Mouse (Mus musculus) MEL (cell line): ENCODE data around the gene Tnfrsf21. TPM values are rescaled to one million over a fixed set of nuclear protein-coding genes. Genes with fewer than 3 reads are reported as not detected.

Experiments used
- DNase-seq: peaks from one replicate; pipeline ENCODE4 v3.0.0; 2011; ENCODE audit warnings: low read depth, low spot score
- H3K27ac ChIP-seq: 2 replicates; pipeline ENCODE4 v1.5.1; 2012; ENCODE audit warnings: low read depth, mild to moderate bottlenecking, control low read depth, low read length, moderate library complexity; ENCODE audit not compliant: control insufficient read depth
- H3K27me3 ChIP-seq, 2 experiments: fragments of 150-350 bp in 1 of 2; sonication (generic) in 1 of 2; 2 replicates each; pipeline ENCODE4 v1.6.1; 2012; ENCODE audit warnings: low read length in 2 of 2, mild to moderate bottlenecking in 2 of 2, improper control_type of control experiment in 1 of 2, moderate library complexity in 1 of 2; ENCODE audit not compliant: insufficient read depth in 2 of 2, control insufficient read depth in 1 of 2
- H3K36me3 ChIP-seq, 2 experiments: 2 replicates each; pipeline ENCODE4 v1.6.1; 2012 to 2014; ENCODE audit warnings: low read length in 2 of 2, improper control_type of control experiment in 1 of 2, inconsistent platforms in 1 of 2, mild to moderate bottlenecking in 1 of 2; ENCODE audit not compliant: insufficient read depth in 2 of 2, control insufficient read depth in 1 of 2
- H3K4me1 ChIP-seq, 2 experiments: fragments of 150-350 bp in 1 of 2; sonication (generic) in 1 of 2; 2 replicates each; pipeline ENCODE4 v1.6.1; 2012; ENCODE audit warnings: low read length in 2 of 2, improper control_type of control experiment in 1 of 2, mild to moderate bottlenecking in 1 of 2; ENCODE audit not compliant: insufficient read depth in 2 of 2, control insufficient read depth in 1 of 2
- H3K4me3 ChIP-seq, 2 experiments: fragments of 150-350 bp in 1 of 2; sonication (generic) in 1 of 2; 2 replicates each; pipeline ENCODE4 v1.5.1; 2012; ENCODE audit warnings: low read depth in 2 of 2, low read length in 2 of 2, mild to moderate bottlenecking in 2 of 2, moderate library complexity in 2 of 2, control low read depth in 1 of 2, improper control_type of control experiment in 1 of 2; ENCODE audit not compliant: control insufficient read depth in 1 of 2, insufficient read depth in 1 of 2
- H3K79me2 ChIP-seq: 2 replicates; pipeline ENCODE4 v1.6.1; 2012; ENCODE audit warnings: mild to moderate bottlenecking, low read length, moderate library complexity; ENCODE audit not compliant: control insufficient read depth, poor library complexity, insufficient read depth
- H3K9ac ChIP-seq: 2 replicates; pipeline ENCODE4 v1.6.1; 2012; ENCODE audit warnings: low read depth, mild to moderate bottlenecking, control low read depth, low read length, moderate library complexity; ENCODE audit not compliant: control insufficient read depth, poor library complexity, severe bottlenecking
- H3K9me3 ChIP-seq: fragments of 150-350 bp; sonication (generic); replicated peaks from 2 replicates; pipeline ENCODE4 v1.6.1; 2012; ENCODE audit warnings: mild to moderate bottlenecking, low read length, improper control_type of control experiment, moderate library complexity; ENCODE audit not compliant: insufficient read depth
- CHD1 ChIP-seq: IDR thresholded peaks from 2 replicates; pipeline ENCODE4 v1.6.1; 2012; ENCODE audit warnings: low read depth, mild to moderate bottlenecking, inconsistent platforms, low read length, improper control_type of control experiment
- CHD2 ChIP-seq: IDR thresholded peaks from 2 replicates; pipeline ENCODE4 v1.6.1; 2011; ENCODE audit warnings: low read length, improper control_type of control experiment
- CTCF ChIP-seq, 3 experiments: IDR thresholded peaks in 2 of 3; conservative IDR thresholded peaks in 1 of 3; 2 replicates each; pipeline ENCODE4 v1.5.1; 2011 to 2012; ENCODE audit warnings: low read length in 3 of 3, low read depth in 2 of 3, mild to moderate bottlenecking in 2 of 3, improper control_type of control experiment in 1 of 3, inconsistent platforms in 1 of 3, mixed read lengths in 1 of 3, moderate library complexity in 1 of 3; ENCODE audit not compliant: control insufficient read depth in 1 of 3, insufficient read depth in 1 of 3, poor library complexity in 1 of 3, severe bottlenecking in 1 of 3
- ELF1 ChIP-seq: IDR thresholded peaks from 2 replicates; pipeline ENCODE4 v1.6.1; 2014; ENCODE audit warnings: low read depth, mild to moderate bottlenecking, inconsistent platforms, low read length, improper control_type of control experiment, moderate library complexity
- EP300 ChIP-seq, 2 experiments: IDR thresholded peaks; 2 replicates each; pipeline ENCODE4 v1.6.1; 2011; ENCODE audit warnings: improper control_type of control experiment in 2 of 2, low read length in 2 of 2, low read depth in 1 of 2, mild to moderate bottlenecking in 1 of 2
- ETS1 ChIP-seq: IDR thresholded peaks from 2 replicates; pipeline ENCODE4 v1.6.1; 2012; ENCODE audit warnings: low read depth, mild to moderate bottlenecking, inconsistent platforms, low read length, improper control_type of control experiment, moderate library complexity
- HCFC1 ChIP-seq: IDR thresholded peaks from 2 replicates; pipeline ENCODE4 v1.6.1; 2012; ENCODE audit warnings: low read depth, mild to moderate bottlenecking, inconsistent platforms, low read length, improper control_type of control experiment, moderate library complexity
- MAFK ChIP-seq: IDR thresholded peaks from 2 replicates; pipeline ENCODE4 v1.6.1; 2011; ENCODE audit warnings: low read depth, mild to moderate bottlenecking, low read length, improper control_type of control experiment, borderline replicate concordance
- MAZ ChIP-seq: IDR thresholded peaks from 2 replicates; pipeline ENCODE4 v1.6.1; 2012; ENCODE audit warnings: low read depth, mild to moderate bottlenecking, inconsistent platforms, low read length, improper control_type of control experiment
- MEF2A ChIP-seq: IDR thresholded peaks from 2 replicates; pipeline ENCODE4 v1.6.1; 2014; ENCODE audit warnings: low read depth, mild to moderate bottlenecking, inconsistent platforms, low read length, improper control_type of control experiment; ENCODE audit not compliant: poor library complexity, insufficient replicate concordance, severe bottlenecking; ENCODE audit errors: extremely low read depth
- POLR2A ChIP-seq, 2 experiments: IDR thresholded peaks; 2 replicates each; pipeline ENCODE4 v1.6.1; 2011 to 2012; ENCODE audit warnings: low read length in 2 of 2, mild to moderate bottlenecking in 2 of 2, control low read depth in 1 of 2, improper control_type of control experiment in 1 of 2, low read depth in 1 of 2, moderate library complexity in 1 of 2; ENCODE audit not compliant: control insufficient read depth in 1 of 2, insufficient read depth in 1 of 2, poor library complexity in 1 of 2
- POLR2AphosphoS5 ChIP-seq: IDR thresholded peaks from 2 replicates; pipeline ENCODE4 v1.6.1; 2012; ENCODE audit warnings: low read depth, borderline replicate concordance, mild to moderate bottlenecking, inconsistent platforms, low read length, moderate library complexity, mixed read lengths
- RCOR1 ChIP-seq: IDR thresholded peaks from 2 replicates; pipeline ENCODE4 v1.6.1; 2012; ENCODE audit warnings: low read depth, mild to moderate bottlenecking, inconsistent platforms, low read length, improper control_type of control experiment
- SIN3A ChIP-seq: IDR thresholded peaks from 2 replicates; pipeline ENCODE4 v1.6.1; 2012; ENCODE audit warnings: low read length, improper control_type of control experiment, inconsistent platforms
- SMC3 ChIP-seq: IDR thresholded peaks from 2 replicates; pipeline ENCODE4 v1.6.1; 2011; ENCODE audit warnings: low read depth, low read length, improper control_type of control experiment
- TBP ChIP-seq: IDR thresholded peaks from 2 replicates; pipeline ENCODE4 v1.8.0; 2011; ENCODE audit warnings: low read depth, low read length, improper control_type of control experiment
- TCF12 ChIP-seq: IDR thresholded peaks from 2 replicates; pipeline ENCODE4 v1.6.1; 2014; ENCODE audit warnings: low read depth, mild to moderate bottlenecking, inconsistent platforms, low read length, improper control_type of control experiment, moderate library complexity
- USF1 ChIP-seq: IDR thresholded peaks from 2 replicates; pipeline ENCODE4 v1.6.1; 2014; ENCODE audit warnings: low read depth, mild to moderate bottlenecking, inconsistent platforms, low read length, improper control_type of control experiment, moderate library complexity
- ZC3H11A ChIP-seq: IDR thresholded peaks from 2 replicates; pipeline ENCODE4 v1.6.1; 2012; ENCODE audit warnings: low read depth, mild to moderate bottlenecking, inconsistent platforms, low read length, improper control_type of control experiment
- polyA plus RNA-seq, 2 experiments: library from polyadenylated mRNA; stranded (reverse) in 1 of 2; unstranded in 1 of 2; fragments of >175 nt in 1 of 2; fragments of >200 nt in 1 of 2; gene quantifications; 2 replicates each; pipeline versions ENCODE4 v1.2.1 to v1.2.4; 2012; ENCODE audit warnings: low replicate concordance in 2 of 2, low read depth in 1 of 2; ENCODE audit not compliant: insufficient read length in 2 of 2, insufficient read depth in 1 of 2, missing spikeins in 1 of 2
- total RNA-seq: library from RNA; depleted of rRNA; stranded (reverse); fragments of 300-350 nt; gene quantifications from 2 replicates; pipeline ENCODE4 v1.2.3, GENCODE M21; 2012

The Tnfrsf21 gene
- total and polyA plus RNA-seq, 3 experiments: not detected

- Histone ChIP-seq H3K27ac (no peak overlapping the region), H3K9me3 (no peaks in the 10 kb centered on the region), H3K9ac (no peak overlapping the region), H3K4me1 (no peaks in the 10 kb centered on the region), H3K36me3 (no peaks in the 10 kb centered on the region), H3K79me2 (no peaks in the 10 kb centered on the region), H3K27me3 (no peaks in the 10 kb centered on the region), H3K4me3 (no peak overlapping the region)
- no peak for TF ChIP-seq POLR2AphosphoS5
- no peak for TF ChIP-seq ELF1
- TF ChIP-seq ZC3H11A: no peak
- no peak for TF ChIP-seq MAFK
- TF ChIP-seq CTCF (IDR thresholded peaks at IDR 0.05 in 2 of 3, conservative IDR thresholded peaks at IDR 0.05 in 1 of 3; ENCODE audit: control insufficient read depth in 1 of 3, insufficient read depth in 1 of 3, low read depth in 2 of 3, low read length in 3 of 3, poor library complexity in 1 of 3, severe bottlenecking in 1 of 3): no peak
- no peak for TF ChIP-seq RCOR1
- TF ChIP-seq POLR2A (IDR thresholded peaks at IDR 0.05; ENCODE audit: control insufficient read depth in 1 of 2, insufficient read depth in 1 of 2, low read depth in 1 of 2, low read length in 2 of 2, poor library complexity in 1 of 2): no peak
- no peak for TF ChIP-seq SMC3
- TF ChIP-seq TCF12: no peak
- TF ChIP-seq TBP: no peak
- no peak for TF ChIP-seq CHD1
- no peak for DNase-seq
Measured at GRCm38 (mm10) chr17:43019660-43020059, 3.3 kb downstream of the Tnfrsf21 start.

GRCm38 (mm10) chr17:43021017-43021416 is 4.7 kb downstream of the Tnfrsf21 start:
- Histone ChIP-seq H3K9ac (no peak overlapping the region), H3K4me1 (no peaks in the 10 kb centered on the region), H3K79me2 (no peaks in the 10 kb centered on the region), H3K9me3 (no peaks in the 10 kb centered on the region), H3K36me3 (no peaks in the 10 kb centered on the region), H3K4me3 (no peak overlapping the region), H3K27me3 (no peaks in the 10 kb centered on the region), H3K27ac (no peak overlapping the region)
- no peak for DNase-seq
- TF ChIP-seq HCFC1 (no peak), MEF2A (no peak), CHD1 (no peak), POLR2A (IDR thresholded peaks at IDR 0.05; ENCODE audit: control insufficient read depth in 1 of 2, insufficient read depth in 1 of 2, low read depth in 1 of 2, low read length in 2 of 2, poor library complexity in 1 of 2) (no peak), EP300 (IDR thresholded peaks at IDR 0.05; ENCODE audit: low read depth in 1 of 2, low read length in 2 of 2) (no peak), USF1 (no peak), ETS1 (no peak), MAZ (no peak), CHD2 (no peak), SIN3A (no peak), MAFK (no peak)
